Mouse (Mus musculus) limb, embryonic 15.5 days (tissue): ENCODE measurements around the gene Babam2. TPM values are rescaled to one million over a fixed set of nuclear protein-coding genes. Genes with fewer than 3 reads are reported as not detected.

Source experiments
- ATAC-seq: fragments of 200-750 bp; cut with Nextera tagmentation; 2 replicates; pipeline ENCODE4 v1.8.0; 2017; ENCODE audit warnings: low read depth, moderate TSS enrichment; ENCODE audit not compliant: insufficient number of reproducible peaks, low FRiP score, low TSS enrichment
- H3K27ac ChIP-seq: fragments of 300-500 bp; sonication (generic); 2 replicates; pipeline ENCODE4 v1.5.1; 2015; ENCODE audit warnings: moderate library complexity, mild to moderate bottlenecking, inconsistent platforms
- H3K27me3 ChIP-seq: fragments of 300-500 bp; sonication (generic); 2 replicates; pipeline ENCODE4 v1.6.1; 2015; ENCODE audit warnings: inconsistent platforms
- H3K36me3 ChIP-seq: fragments of 300-500 bp; sonication (generic); 2 replicates; pipeline ENCODE4 v1.6.1; 2015; ENCODE audit warnings: inconsistent platforms
- H3K4me1 ChIP-seq: fragments of 300-500 bp; sonication (generic); 2 replicates; pipeline ENCODE4 v1.6.1; 2015; ENCODE audit warnings: inconsistent platforms
- H3K4me2 ChIP-seq: fragments of 300-500 bp; sonication (generic); 2 replicates; pipeline ENCODE4 v1.6.1; 2015; ENCODE audit warnings: mild to moderate bottlenecking, inconsistent platforms
- H3K4me3 ChIP-seq: fragments of 300-500 bp; sonication (generic); 2 replicates; pipeline ENCODE4 v1.5.1; 2015; ENCODE audit warnings: mild to moderate bottlenecking, inconsistent platforms
- H3K9ac ChIP-seq: fragments of 300-500 bp; sonication (generic); 2 replicates; pipeline ENCODE4 v1.6.1; 2015; ENCODE audit warnings: inconsistent platforms
- H3K9me3 ChIP-seq: fragments of 300-500 bp; sonication (generic); 2 replicates; pipeline ENCODE4 v1.6.1; 2016; ENCODE audit warnings: inconsistent platforms
- WGBS: fragments of 180-500 bp; shearing (Covaris S2); methylation state at CpG from one replicate; pipeline ENCODE4 v1.1.7; 2015; 5-methylcytosine and 5-hydroxymethylcytosine counted together
- polyA plus RNA-seq: library from polyadenylated mRNA; unstranded; fragments of >200 nt; fragmentation: Nextera tagmentation; extraction: Ambion mirVana; gene quantifications from 2 replicates; pipeline ENCODE4 v1.2.1, GENCODE M21; 2015

Gene Babam2
- polyA plus RNA-seq, 1 experiment from 2014 or later = 50.5 TPM

DNA sequence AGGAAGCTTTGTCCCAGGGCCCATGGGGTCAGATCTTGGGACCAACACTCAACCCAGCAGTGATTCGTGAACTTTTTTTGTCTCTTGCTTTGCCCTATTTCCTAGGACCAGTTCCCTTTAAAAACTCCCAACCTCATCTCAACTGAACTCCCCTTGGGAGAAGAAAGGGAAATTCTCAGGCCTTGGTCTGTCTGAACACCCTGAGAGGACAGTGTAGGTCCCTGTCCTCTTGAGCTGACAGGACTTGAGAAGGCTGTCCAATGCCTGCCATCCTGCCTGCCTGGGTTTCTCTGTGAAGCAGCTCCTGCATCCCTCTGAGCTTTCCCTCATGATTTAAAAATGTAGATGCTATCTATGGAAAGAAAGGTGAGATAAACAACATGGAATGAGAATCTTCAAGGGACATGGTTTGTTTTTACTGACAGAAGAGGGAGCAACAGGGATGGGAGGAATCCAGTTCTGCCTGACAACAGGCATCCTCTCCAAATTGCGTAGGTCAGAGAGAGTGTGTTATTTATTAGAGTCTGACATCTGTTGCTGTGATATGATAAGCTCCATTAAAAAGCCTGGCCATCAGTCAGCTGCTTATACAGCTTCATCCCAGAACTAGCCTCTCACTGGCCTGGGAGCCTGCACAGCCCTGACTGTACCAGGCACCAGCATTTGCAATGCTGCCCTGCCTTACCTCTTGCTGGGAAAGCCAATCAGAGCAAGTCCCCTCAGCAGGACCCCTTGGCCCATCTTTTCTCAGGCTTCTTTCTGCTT lies 367.0 kb downstream of the Babam2 start:
- no peaks in the 10 kb centered on the region for H3K9me3 ChIP-seq
- H3K4me1 ChIP-seq = peaks cover 8% of the 10 kb centered on the region; the same call in 1 of the 2 replicates
- H3K27ac ChIP-seq = peak overlapping the region; percentile 71
- H3K4me2 ChIP-seq = no peak overlapping the region
- H3K9ac ChIP-seq = no peak overlapping the region
- no peak for ATAC-seq
- WGBS = 64% methylated on average over 2 of the region's 2 CpGs
- no peaks in the 10 kb centered on the region for H3K36me3 ChIP-seq
- no peak overlapping the region for H3K4me3 ChIP-seq
- no peaks in the 10 kb centered on the region for H3K27me3 ChIP-seq

DNA sequence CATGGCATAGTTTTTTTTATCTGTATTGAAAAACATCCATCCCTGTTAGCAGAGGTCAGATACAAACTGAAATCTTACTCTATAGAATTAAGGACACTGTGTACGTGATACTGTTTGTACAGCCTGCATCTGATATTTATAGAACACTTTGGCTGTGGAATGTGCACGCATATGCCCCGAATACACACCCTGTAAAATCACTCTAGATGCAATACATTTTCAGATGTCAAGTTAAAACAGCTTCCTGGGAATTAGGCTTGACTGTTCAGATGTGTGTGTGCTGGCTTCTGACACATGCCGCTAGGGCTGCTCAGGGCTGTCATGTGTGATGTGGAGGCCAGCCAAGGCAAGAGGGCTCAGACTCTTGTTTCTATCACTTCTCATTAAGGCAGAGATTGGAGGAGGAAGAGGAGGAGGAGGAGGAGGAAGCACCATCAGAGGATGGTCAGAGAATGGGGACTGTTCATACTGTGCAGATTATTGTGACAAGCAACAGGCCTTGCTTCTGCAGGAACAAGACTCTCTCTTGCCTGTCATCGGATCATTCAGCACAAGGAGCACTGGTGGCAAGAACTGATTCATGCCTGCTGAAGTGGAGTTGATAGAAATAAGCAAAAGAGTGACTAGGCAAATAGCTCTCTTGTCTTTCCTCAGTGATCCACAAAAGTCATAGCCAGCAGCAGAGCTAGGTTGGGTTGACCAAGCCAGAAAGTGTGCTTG lies 368.7 kb downstream of the Babam2 start:
- H3K4me2 ChIP-seq = no peak overlapping the region
- H3K27me3 ChIP-seq = no peaks in the 10 kb centered on the region
- peak; percentile 65; the same call in 1 of the 2 replicates for ATAC-seq
- H3K27ac ChIP-seq = peak overlapping the region; percentile 76
- WGBS = 40% methylated on average over 5 of the region's 5 CpGs
- H3K9ac ChIP-seq = no peak overlapping the region
- H3K36me3 ChIP-seq = no peaks in the 10 kb centered on the region
- H3K4me3 ChIP-seq = no peak overlapping the region
- H3K4me1 ChIP-seq = peaks cover 14% of the 10 kb centered on the region
- no peaks in the 10 kb centered on the region for H3K9me3 ChIP-seq

DNA sequence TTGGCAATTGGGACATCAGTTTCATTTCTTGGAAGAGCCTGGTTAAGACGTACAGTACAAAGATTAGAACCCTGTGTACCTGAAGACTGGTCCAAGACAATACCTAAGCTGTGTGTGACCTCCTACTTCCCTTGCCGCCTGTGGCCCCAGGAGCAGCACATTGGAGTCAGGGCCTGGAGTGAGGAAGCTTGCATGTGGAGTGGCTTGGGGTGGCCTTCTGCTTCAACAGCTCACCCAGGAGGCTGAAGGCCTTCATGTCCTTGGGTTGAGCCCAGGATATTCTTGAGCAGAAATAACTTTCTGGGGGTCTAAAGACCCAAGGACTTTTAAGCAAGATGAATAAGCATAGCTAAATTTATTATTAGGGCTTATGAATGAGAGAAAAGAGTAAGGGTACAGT lies 369.4 kb downstream of the Babam2 start:
- Histone ChIP-seq H3K4me1 (peaks cover 19% of the 10 kb centered on the region), H3K9me3 (no peaks in the 10 kb centered on the region), H3K27me3 (no peaks in the 10 kb centered on the region), H3K4me2 (no peak overlapping the region), H3K4me3 (no peak overlapping the region), H3K36me3 (no peaks in the 10 kb centered on the region), H3K27ac (peak overlapping the region; percentile 76), H3K9ac (no peak overlapping the region)
- WGBS = 91% methylated on average over 2 of the region's 2 CpGs
- no peak for ATAC-seq

DNA sequence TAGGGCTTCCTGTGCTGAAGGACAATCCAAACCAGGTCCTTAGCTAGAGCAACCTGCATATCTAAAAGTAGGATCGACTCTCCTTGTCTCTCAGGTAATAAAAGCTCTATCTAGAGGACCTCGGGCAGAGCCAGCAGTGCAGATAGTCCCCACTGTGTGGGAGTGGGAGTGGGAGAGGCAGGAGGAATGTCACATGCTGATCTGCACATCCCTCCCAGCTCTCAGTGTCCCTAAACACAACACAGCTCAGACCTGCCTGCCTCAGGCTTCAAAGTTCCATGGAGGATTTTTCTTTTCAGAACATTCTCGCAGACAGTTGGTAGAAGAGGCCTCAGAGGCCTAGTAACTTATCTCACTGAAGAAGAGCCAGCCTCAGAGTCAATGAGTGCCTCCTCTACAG lies 371.1 kb downstream of the Babam2 start:
- H3K4me1 ChIP-seq = peaks cover 20% of the 10 kb centered on the region
- no peak overlapping the region for H3K4me2 ChIP-seq
- no peaks in the 10 kb centered on the region for H3K27me3 ChIP-seq
- ATAC-seq = no peak
- H3K9me3 ChIP-seq = no peaks in the 10 kb centered on the region
- H3K4me3 ChIP-seq = no peak overlapping the region
- no peaks in the 10 kb centered on the region for H3K36me3 ChIP-seq
- H3K27ac ChIP-seq = no peak overlapping the region
- no peak overlapping the region for H3K9ac ChIP-seq
- WGBS = 75% methylated on average over 3 of the region's 3 CpGs

DNA sequence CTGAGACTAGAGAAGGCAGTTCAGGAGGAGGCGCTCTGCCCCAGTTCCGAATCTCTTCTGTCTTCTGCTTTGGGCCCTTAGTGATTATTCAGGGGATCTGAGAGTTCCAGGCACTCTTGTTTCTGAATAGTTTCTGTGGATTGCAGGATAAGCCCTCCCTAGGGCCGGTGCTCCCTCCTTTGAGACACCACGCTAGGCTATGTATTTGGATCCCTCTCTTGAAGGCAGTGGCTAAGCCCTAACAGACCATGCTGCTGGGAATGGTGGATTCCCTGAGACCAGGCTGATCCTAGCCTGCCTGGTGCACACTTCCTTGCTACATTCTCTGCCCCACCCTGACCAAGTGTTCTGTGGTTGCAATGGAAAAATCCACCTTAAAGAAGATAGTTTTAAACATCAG lies 371.6 kb downstream of the Babam2 start:
- no peak for ATAC-seq
- Histone ChIP-seq H3K4me3 (no peak overlapping the region), H3K27me3 (no peaks in the 10 kb centered on the region), H3K36me3 (no peaks in the 10 kb centered on the region), H3K4me2 (no peak overlapping the region), H3K27ac (no peak overlapping the region), H3K9me3 (no peaks in the 10 kb centered on the region), H3K4me1 (peaks cover 20% of the 10 kb centered on the region), H3K9ac (no peak overlapping the region)
- 76% methylated on average over 4 of the region's 4 CpGs for WGBS

DNA sequence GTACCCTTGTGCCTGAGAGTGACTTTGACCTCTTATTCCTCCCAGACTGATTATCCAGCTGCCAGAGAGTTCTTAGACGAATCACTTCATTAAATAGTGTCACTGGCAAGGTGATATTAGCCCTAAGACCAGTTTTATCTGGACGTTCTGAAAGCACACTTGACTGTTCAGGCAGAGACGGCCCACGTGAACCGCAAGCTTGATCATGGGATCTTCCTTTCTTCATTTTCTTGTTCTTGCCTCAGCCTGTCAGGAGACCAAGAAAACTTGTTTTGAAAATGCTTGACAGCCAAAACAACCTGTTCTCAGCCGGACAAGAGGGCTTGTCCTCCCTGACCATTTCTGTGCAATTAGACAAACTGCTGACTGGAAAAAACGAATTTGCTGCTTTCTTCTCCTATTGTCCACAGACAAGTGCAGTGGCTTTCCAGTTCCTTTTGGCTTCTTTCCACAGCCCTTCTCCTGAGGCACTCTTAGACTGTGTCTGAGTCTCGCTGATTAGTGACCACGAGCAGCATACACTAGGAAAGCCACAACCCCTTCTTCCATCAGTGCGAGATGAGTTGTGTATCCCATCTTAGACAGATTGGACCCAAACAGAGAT lies 372.2 kb downstream of the Babam2 start:
- no peak for ATAC-seq
- 72% methylated on average over 10 of the region's 10 CpGs for WGBS

DNA sequence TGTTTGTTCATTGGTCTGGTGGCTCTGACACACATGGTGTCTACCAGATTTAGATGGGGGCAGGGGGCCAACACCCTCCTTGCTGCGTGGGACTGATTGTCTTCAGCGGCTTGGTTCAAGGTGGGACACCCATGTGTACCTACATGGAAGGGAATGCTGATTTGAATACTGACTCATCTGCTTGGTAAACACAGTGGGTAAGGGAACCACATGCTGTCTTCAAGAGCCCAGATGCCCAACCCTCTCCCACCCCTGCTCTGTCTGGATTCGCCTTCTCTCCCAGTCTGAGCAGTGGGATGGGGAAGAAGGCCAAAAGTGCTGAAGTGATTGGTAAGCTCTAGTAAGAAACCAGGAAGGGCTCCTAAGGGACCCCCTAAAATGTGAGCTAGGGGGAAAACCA lies 373.3 kb downstream of the Babam2 start:
- H3K9ac ChIP-seq = no peak overlapping the region
- H3K4me2 ChIP-seq = no peak overlapping the region
- H3K27ac ChIP-seq = peak overlapping the region; percentile 9; the same call in 1 of the 2 replicates
- WGBS = 78% methylated on average over 3 of the region's 3 CpGs
- H3K36me3 ChIP-seq = no peaks in the 10 kb centered on the region
- no peaks in the 10 kb centered on the region for H3K9me3 ChIP-seq
- no peaks in the 10 kb centered on the region for H3K27me3 ChIP-seq
- H3K4me1 ChIP-seq = peaks cover 12% of the 10 kb centered on the region
- H3K4me3 ChIP-seq = no peak overlapping the region
- ATAC-seq = 0 out of 2 replicates have a peak, but pooled peaks have one; percentile 49

More for the DNA sequence above, 372.2 kb downstream of the Babam2 start:
- Histone ChIP-seq H3K4me3 (no peak overlapping the region), H3K36me3 (no peaks in the 10 kb centered on the region), H3K27me3 (no peaks in the 10 kb centered on the region), H3K27ac (no peak overlapping the region), H3K4me1 (peaks cover 17% of the 10 kb centered on the region), H3K4me2 (no peak overlapping the region), H3K9me3 (no peaks in the 10 kb centered on the region), H3K9ac (no peak overlapping the region)

DNA sequence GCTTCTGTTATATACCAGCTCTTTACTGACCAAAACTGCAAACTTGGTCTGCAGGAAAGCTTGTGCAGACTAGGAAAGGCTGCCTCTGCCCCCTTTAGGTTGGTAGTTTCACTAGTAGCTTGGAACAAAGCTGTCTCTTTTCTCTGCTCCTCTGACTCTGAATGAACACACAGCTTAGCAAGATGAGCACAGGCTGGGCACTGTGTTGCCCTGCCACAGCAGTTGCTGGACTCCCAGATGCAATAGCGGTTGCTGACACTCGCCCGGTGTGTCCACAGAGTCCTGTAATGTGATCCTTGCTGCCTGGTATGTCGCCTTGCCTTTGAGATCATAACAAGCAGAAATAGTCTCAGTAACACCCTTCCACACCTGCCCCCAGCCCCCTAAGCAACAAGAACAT lies 373.8 kb downstream of the Babam2 start:
- Histone ChIP-seq H3K9me3 (no peaks in the 10 kb centered on the region), H3K9ac (no peak overlapping the region), H3K27ac (peak overlapping the region; percentile 9; the same call in 1 of the 2 replicates), H3K4me1 (peaks cover 12% of the 10 kb centered on the region), H3K4me2 (no peak overlapping the region), H3K27me3 (no peaks in the 10 kb centered on the region), H3K4me3 (no peak overlapping the region), H3K36me3 (no peaks in the 10 kb centered on the region)
- ATAC-seq = peak; percentile 62; the same call in 1 of the 2 replicates
- 33% methylated on average over 4 of the region's 4 CpGs for WGBS

DNA sequence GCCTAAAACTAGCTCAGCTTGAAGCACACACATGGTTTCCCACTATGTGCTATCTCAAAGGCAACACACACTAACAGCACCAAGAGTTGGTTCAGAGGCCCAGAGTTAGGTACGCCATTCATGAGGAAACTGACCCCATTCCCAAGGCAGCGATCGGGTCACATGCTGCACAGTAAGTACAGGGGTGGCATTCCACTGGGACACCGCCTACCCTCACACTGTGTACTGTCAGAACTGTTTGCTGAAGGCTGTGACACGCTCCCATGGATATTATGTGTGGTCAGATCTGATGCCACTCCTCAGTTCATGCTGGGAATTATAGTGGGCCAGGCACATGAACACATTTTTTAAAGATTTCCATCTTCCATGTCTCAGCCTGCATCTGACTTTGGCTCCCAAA lies 374.3 kb downstream of the Babam2 start:
- ATAC-seq = no peak
- 93% methylated on average over 5 of the region's 5 CpGs for WGBS
- H3K27me3 ChIP-seq = no peaks in the 10 kb centered on the region
- H3K4me2 ChIP-seq = no peak overlapping the region
- no peaks in the 10 kb centered on the region for H3K36me3 ChIP-seq
- H3K27ac ChIP-seq = peak overlapping the region; percentile 9; the same call in 1 of the 2 replicates
- no peaks in the 10 kb centered on the region for H3K9me3 ChIP-seq
- no peak overlapping the region for H3K9ac ChIP-seq
- H3K4me1 ChIP-seq = peaks cover 12% of the 10 kb centered on the region
- H3K4me3 ChIP-seq = no peak overlapping the region

DNA sequence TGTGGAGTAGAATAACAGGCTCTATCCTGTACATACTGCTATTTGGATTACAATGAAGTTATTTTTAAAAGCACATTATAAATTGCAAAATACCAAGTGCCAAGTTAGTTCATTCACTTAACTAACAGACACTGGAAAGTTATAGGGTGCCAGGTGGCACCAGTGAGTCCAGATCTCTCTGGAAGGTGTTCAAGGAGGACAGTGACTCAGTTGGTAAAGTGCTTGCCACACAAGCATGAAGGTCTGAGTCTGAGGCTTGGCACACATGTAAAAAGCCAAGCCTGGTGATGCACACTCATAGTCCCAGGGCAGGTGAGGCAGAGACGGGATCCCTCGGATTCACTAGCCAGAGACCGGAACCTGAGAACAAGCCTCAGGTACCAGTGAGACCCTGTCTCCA lies 375.4 kb downstream of the Babam2 start:
- H3K9ac ChIP-seq = no peak overlapping the region
- no peaks in the 10 kb centered on the region for H3K27me3 ChIP-seq
- H3K4me2 ChIP-seq = no peak overlapping the region
- no peak overlapping the region for H3K4me3 ChIP-seq
- peaks cover 12% of the 10 kb centered on the region for H3K4me1 ChIP-seq
- H3K27ac ChIP-seq = no peak overlapping the region
- H3K36me3 ChIP-seq = no peaks in the 10 kb centered on the region
- ATAC-seq = no peak
- H3K9me3 ChIP-seq = no peaks in the 10 kb centered on the region
- WGBS = 97% methylated on average over 3 of the region's 3 CpGs

DNA sequence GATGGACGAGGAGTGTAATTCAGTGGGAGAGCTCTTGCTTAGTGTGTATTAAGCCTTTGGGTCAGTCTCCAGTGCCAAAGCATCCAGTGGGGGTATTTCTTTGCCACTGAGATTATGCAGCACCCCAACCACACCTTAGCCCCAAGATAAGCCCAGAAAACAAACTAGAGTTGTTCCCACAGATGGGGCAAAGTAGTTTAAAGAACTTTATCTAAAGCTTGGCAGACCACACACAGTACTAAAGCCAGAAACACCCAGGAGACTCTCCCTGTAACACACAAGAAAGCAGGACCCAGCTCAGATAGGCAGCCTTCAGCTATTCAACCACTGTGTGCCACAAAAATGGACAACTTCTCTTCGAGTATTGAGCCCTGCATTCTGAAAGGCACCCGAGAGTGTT lies 376.6 kb downstream of the Babam2 start:
- Histone ChIP-seq H3K4me3 (no peak overlapping the region), H3K9ac (no peak overlapping the region), H3K9me3 (no peaks in the 10 kb centered on the region), H3K4me2 (no peak overlapping the region), H3K36me3 (no peaks in the 10 kb centered on the region), H3K27me3 (no peaks in the 10 kb centered on the region), H3K27ac (no peak overlapping the region), H3K4me1 (peaks cover 15% of the 10 kb centered on the region)
- WGBS = 80% methylated on average over 3 of the region's 3 CpGs
- no peak for ATAC-seq

DNA sequence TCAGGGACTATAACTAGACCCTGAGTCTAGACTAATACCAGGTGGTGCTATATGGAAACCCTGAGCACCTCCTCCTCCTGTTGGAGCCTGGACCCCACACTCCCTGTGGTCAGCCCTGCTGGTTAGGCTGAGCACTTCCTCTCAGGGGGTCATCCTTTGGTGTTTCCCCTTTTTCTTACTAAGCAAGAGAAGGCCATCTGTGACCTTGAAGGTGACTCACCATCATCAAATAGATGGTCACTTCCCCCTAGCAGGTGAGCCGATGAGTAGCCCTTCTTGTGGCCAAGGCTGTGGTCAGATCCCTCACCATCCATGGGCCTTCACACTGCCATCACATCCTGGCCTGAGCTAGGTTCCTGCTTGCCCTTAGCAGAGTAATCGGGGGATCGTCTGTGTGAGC lies 379.7 kb downstream of the Babam2 start:
- ATAC-seq = no peak
- Histone ChIP-seq H3K4me3 (no peak overlapping the region), H3K4me2 (no peak overlapping the region), H3K4me1 (peaks cover 21% of the 10 kb centered on the region), H3K36me3 (no peaks in the 10 kb centered on the region), H3K27me3 (no peaks in the 10 kb centered on the region), H3K9me3 (no peaks in the 10 kb centered on the region), H3K9ac (no peak overlapping the region), H3K27ac (no peak overlapping the region)
- 85% methylated on average over 3 of the region's 3 CpGs for WGBS
